Mouse (Mus musculus): ENCODE data around the gene Copz1.

The Copz1 gene

DNA sequence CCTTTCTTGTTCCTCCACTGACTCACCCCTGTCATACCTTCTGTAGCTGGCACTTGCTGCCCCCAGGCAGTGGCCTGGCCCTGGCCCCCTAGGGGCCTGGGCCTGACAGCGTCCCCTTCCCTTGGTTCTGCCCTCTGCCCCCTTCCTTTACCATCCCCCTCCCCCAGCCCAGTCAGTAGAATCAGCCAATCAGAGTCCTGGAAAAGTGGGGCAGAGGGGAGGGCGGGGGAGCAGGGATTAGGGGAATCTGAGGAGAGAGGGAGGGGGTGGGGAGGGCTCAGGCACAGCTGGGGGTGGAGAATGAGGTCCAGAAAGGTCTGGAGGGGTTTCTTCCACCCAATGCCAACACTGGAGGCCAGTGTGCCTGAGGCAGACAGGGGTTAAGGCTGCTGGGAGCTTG lies 61.7 kb downstream of the Copz1 start:
- in situ Hi-C loops (cut with MboI; ENCODE audit: low sequenced_read_pairs): no loop called here

DNA sequence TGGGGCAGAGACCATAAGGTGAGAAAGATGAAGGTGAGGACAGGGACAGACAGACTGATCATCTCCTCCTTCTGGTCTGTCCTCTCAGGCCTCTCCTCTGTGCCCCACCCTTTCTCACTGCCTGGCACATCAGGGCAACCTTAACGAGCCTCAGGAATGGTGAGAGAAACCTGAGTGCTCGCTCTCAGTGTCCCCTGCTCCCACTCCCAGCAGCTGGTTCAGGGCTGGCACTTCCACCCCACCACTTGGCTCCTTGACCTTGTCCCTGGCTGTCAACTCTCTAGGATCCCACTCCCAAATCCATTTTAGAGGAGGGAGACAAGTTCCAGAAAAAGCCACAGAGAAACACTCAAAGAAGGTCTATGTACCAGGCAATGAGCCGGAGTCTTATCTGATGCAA lies 62.5 kb downstream of the Copz1 start:
- in situ Hi-C loops (cut with MboI; ENCODE audit: low sequenced_read_pairs): no loop called here

DNA sequence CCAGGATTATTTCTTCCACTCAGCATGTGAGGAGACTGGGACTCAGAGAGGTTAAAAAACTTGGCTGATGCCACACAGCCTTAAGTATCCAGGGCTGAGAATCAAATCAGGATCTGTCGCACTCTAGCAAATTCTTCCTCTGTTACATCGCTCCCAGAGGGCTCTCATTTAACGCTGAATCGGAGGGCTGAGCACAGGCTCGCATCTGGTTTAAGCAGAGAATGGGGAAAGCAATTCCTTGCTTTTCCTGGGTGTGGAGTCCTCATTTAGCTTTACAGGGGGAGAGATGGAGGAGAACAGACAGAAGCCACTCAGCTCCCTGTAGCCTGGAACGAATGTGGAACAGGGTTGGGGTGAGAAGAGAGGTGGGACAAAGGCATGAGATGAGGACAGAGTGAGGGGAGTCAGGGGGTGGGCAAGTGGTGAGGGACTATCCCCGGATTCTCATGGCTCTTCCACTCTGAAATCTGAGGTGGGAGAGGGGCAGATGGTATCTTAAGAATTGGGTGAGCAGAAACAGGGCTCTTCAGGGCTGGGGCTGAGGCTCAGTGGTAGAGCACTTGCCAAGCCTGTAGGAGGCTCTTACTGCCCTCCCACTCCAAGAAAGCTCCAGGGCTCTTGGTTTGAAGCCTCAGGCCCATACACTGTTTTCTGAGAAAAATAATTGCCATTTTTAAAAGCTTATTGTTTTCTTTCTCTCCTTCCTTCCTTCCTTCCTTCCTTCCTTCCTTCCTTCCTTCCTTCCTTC lies 63.1 kb downstream of the Copz1 start:
- in situ Hi-C loops (cut with MboI; ENCODE audit: low sequenced_read_pairs): no loop called here

GRCm38 (mm10) chr15:103336996-103337667 lies 64.6 kb downstream of the Copz1 start:
- in situ Hi-C loops (cut with MboI; ENCODE audit: low sequenced_read_pairs): no loop called here

GRCm38 (mm10) chr15:103338829-103339165 lies 66.3 kb downstream of the Copz1 start:
- in situ Hi-C loops (cut with MboI; ENCODE audit: low sequenced_read_pairs): no loop called here

GRCm38 (mm10) chr15:103339166-103339960 lies 66.8 kb downstream of the Copz1 start:
- in situ Hi-C loops (cut with MboI; ENCODE audit: low sequenced_read_pairs): no loop called here

DNA sequence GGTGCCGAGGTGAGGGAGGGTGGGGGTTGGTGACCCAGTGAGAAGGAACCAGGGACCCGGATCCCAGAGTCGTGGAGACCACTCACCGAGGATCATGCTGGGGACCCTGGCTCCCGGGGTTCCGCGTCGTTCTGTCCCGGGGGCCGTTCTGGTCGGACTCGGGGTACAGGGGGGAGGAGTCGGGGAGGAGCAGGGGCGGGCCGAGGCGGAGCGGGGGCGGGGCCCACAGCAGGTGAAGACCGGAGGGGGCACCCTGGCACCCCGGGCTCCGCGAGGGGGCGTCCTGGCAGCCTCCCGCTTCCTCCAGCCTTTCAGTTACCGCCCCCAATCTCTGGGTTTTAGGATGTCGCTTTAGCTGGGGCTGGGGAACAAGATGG lies 67.4 kb downstream of the Copz1 start, which contains the start of gene Zfp385a:
Gene Zfp385a, minus strand, starts transcription at position 133 of the 377 bp plus-strand sequence.
- in situ Hi-C loops (cut with MboI; ENCODE audit: low sequenced_read_pairs): no loop called here

DNA sequence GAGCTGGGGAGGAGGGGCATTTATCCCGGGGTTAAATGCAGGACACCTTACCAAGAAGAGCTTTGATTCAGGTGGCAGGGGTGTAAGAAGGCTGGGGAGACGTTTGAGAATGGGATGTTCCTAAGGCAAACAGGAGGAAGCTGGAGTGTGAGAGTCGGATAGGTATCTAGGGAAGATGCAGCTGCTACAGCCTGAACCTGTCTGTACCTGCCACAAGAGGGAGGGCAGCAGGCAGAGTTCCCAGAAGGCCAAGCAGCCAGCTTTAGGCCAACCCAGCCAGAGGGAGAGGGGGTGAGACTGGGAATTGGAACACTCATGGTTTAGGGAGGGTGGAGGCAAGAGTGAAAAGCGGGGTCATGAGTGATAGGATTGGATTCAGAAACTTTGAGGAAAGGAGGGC lies 68.3 kb downstream of the Copz1 start:
- in situ Hi-C loops (cut with MboI; ENCODE audit: low sequenced_read_pairs): no loop called here

GRCm38 (mm10) chr15:103341547-103341946 lies 69.0 kb downstream of the Copz1 start:
- in situ Hi-C loops (cut with MboI; ENCODE audit: low sequenced_read_pairs): no loop called here

DNA sequence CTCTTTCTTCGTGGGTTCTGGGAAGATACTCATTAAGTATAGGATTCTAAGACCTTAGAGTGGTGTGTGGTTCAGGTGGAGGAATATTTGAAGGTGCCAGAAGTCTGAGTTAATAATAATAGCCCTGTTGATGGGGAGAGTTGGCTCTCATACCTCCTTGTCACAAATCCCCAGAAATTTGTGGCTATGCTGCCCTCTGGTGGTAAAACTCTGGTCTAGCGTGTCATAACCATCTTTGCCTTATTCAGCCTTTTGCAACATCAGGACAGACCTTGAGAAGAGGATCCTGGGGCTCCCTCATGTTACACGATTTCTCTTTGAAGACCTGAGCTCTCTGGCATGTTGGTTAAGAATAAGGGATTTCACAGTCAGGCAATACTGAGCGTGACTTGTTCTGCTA lies 69.9 kb downstream of the Copz1 start:
- in situ Hi-C loops (cut with MboI; ENCODE audit: low sequenced_read_pairs): no loop called here

GRCm38 (mm10) chr15:103343008-103343407 lies 70.5 kb downstream of the Copz1 start:
- in situ Hi-C loops (cut with MboI; ENCODE audit: low sequenced_read_pairs): no loop called here

DNA sequence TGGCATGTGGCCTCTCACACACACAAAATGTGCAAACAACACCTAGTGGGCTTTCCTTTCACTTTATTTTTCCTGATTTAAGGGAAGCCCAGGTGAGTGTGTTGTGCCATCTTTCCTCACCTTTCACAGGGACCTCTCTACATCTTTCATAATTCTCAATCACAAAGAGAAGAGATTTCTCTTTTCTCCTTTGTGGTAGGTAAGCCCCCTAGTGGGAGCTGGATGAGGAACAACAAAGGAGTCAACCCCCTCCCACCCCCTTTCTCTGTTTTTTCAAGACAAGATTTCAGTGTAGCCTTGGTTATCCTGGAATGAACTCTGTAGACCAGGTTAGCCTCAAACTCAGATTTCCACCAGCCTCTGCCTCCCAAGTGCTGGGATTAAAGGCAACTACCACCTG lies 71.0 kb downstream of the Copz1 start:
- in situ Hi-C loops (cut with MboI; ENCODE audit: low sequenced_read_pairs): no loop called here

GRCm38 (mm10) chr15:103345789-103346188 lies 73.3 kb downstream of the Copz1 start:
- in situ Hi-C loops (cut with MboI; ENCODE audit: low sequenced_read_pairs): no loop called here

DNA sequence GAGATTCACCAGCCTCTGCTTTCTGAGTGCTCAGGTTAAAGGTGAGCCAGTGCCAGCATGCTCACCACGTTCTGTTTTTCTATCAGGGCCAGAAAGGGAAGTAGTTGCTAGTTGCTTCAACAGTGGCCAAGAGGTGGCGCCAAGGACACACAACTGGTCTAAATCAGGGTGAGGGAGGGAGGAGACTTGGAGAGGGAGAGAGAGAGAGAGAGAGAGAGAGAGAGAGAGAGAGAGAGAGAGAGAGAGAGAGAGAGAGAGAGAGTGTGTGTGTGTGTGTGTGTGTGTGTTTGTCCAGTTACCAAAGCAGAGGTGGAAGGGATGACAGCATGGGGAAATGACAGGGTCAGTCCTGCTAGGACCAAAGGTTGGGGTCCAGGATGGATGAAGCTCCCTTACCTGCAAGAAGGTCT lies 74.8 kb downstream of the Copz1 start:
- in situ Hi-C loops (cut with MboI; ENCODE audit: low sequenced_read_pairs): no loop called here
